Mouse (Mus musculus): Measurements from ENCODE around the gene Rin2. TPM values are rescaled to one million over a fixed set of nuclear protein-coding genes. Genes with fewer than 3 reads are reported as not detected.

Rin2 gene
- total RNA-seq, 2 experiments from 2014 or later: 25.2 to 31.4 TPM

GRCm38 (mm10) chr2:145822783-145823729 is 148.0 kb downstream of the Rin2 start:
- no peak for DNase-seq (ENCODE audit: low spot score in 2 of 2)

- DNase-seq (ENCODE audit: low spot score in 2 of 2): no peak
Observed at GRCm38 (mm10) chr2:145824749-145825148, 149.7 kb downstream of the Rin2 start.

GRCm38 (mm10) chr2:145825221-145825620 is 150.2 kb downstream of the Rin2 start:
- no peak for DNase-seq (ENCODE audit: low spot score in 2 of 2)

- no peak for DNase-seq (ENCODE audit: low spot score in 2 of 2)
Observed at GRCm38 (mm10) chr2:145827930-145828329, 152.9 kb downstream of the Rin2 start.

- DNase-seq (ENCODE audit: low spot score in 2 of 2): no peak
Observed at GRCm38 (mm10) chr2:145828603-145829002, 153.6 kb downstream of the Rin2 start.

- no peak for DNase-seq (ENCODE audit: low spot score in 2 of 2)
Observed at GRCm38 (mm10) chr2:145829231-145829630, 154.2 kb downstream of the Rin2 start.

GRCm38 (mm10) chr2:145830417-145830816 is 155.4 kb downstream of the Rin2 start:
- no peak for DNase-seq (ENCODE audit: low spot score in 2 of 2)

GRCm38 (mm10) chr2:145831949-145832835 is 157.2 kb downstream of the Rin2 start:
- peak; percentile 22 to 28 for DNase-seq (ENCODE audit: low spot score in 2 of 2)

- DNase-seq (ENCODE audit: low spot score in 2 of 2): no peak
Observed at GRCm38 (mm10) chr2:145832836-145833221, 157.8 kb downstream of the Rin2 start.

GRCm38 (mm10) chr2:145833341-145833740 is 158.3 kb downstream of the Rin2 start:
- peak in 1 of 2 experiments; percentile 27 for DNase-seq (ENCODE audit: low spot score in 2 of 2)

GRCm38 (mm10) chr2:145835920-145836319 is 160.9 kb downstream of the Rin2 start:
- no peak for DNase-seq (ENCODE audit: low spot score in 2 of 2)

- DNase-seq (ENCODE audit: low spot score in 2 of 2): no peak
Observed at GRCm38 (mm10) chr2:145838675-145839074, 163.7 kb downstream of the Rin2 start.

GRCm38 (mm10) chr2:145839565-145840315 is 164.7 kb downstream of the Rin2 start:
- DNase-seq (ENCODE audit: low spot score in 2 of 2): no peak

- DNase-seq (ENCODE audit: low spot score in 2 of 2): no peak
Observed at GRCm38 (mm10) chr2:145840320-145840719, 165.3 kb downstream of the Rin2 start.

- DNase-seq (ENCODE audit: low spot score in 2 of 2): no peak
Observed at GRCm38 (mm10) chr2:145840910-145841870, 166.2 kb downstream of the Rin2 start.

- no peak for DNase-seq (ENCODE audit: low spot score in 2 of 2)
Observed at GRCm38 (mm10) chr2:145843322-145843721, 168.3 kb downstream of the Rin2 start.

GRCm38 (mm10) chr2:145846595-145846994 is 171.6 kb downstream of the Rin2 start:
- no peak for DNase-seq (ENCODE audit: low spot score in 2 of 2)

- no peak for DNase-seq (ENCODE audit: low spot score in 2 of 2)
Observed at GRCm38 (mm10) chr2:145849170-145849905, 174.3 kb downstream of the Rin2 start.

GRCm38 (mm10) chr2:145850779-145851178 is 175.8 kb downstream of the Rin2 start:
- DNase-seq (ENCODE audit: low spot score in 2 of 2): no peak

All from adrenal gland, adult 18-20 months (tissue).